Mouse (Mus musculus) ES-E14 (cell line): ENCODE data around the gene Mst1. TPM values are rescaled to one million over a fixed set of nuclear protein-coding genes. Genes with fewer than 3 reads are reported as not detected.

Experiments
- DNase-seq: peaks from one replicate; pipeline ENCODE4 v3.0.0-alpha.2; 2013; ENCODE audit warnings: low read depth, low spot score
- H3K27ac ChIP-seq: 2 replicates; pipeline ENCODE4 v1.5.1; 2012; ENCODE audit warnings: low read depth, mild to moderate bottlenecking, low read length, moderate library complexity, mixed read lengths; ENCODE audit not compliant: poor library complexity, insufficient read depth, severe bottlenecking
- H3K36me3 ChIP-seq: 2 replicates; pipeline ENCODE4 v1.6.1; 2012; ENCODE audit warnings: mild to moderate bottlenecking, low read length, moderate library complexity, mixed read lengths; ENCODE audit not compliant: control insufficient read depth, poor library complexity, insufficient read depth, severe bottlenecking
- H3K4me1 ChIP-seq, 2 experiments: fragments of 150-350 bp in 1 of 2; sonication (generic) in 1 of 2; 2 replicates each; pipeline ENCODE4 v1.6.1; 2012; ENCODE audit warnings: low read length in 2 of 2, mild to moderate bottlenecking in 1 of 2, mixed read lengths in 1 of 2; ENCODE audit not compliant: control insufficient read depth in 2 of 2, insufficient read depth in 2 of 2, poor library complexity in 1 of 2
- H3K4me3 ChIP-seq, 2 experiments: fragments of 150-350 bp in 1 of 2; sonication (generic) in 1 of 2; 2 replicates each; pipeline ENCODE4 v1.5.1; 2012; ENCODE audit warnings: low read length in 2 of 2, low read depth in 1 of 2, mild to moderate bottlenecking in 1 of 2, mixed read lengths in 1 of 2; ENCODE audit not compliant: insufficient read depth in 1 of 2, poor library complexity in 1 of 2, severe bottlenecking in 1 of 2
- H3K9ac ChIP-seq: 2 replicates; pipeline ENCODE4 v1.6.1; 2012; ENCODE audit warnings: low read depth, mild to moderate bottlenecking, low read length, mixed read lengths; ENCODE audit not compliant: poor library complexity, insufficient read depth, severe bottlenecking
- H3K9me3 ChIP-seq: fragments of 150-350 bp; sonication (generic); 2 replicates; pipeline ENCODE4 v1.6.1; 2012; ENCODE audit warnings: low read depth, mild to moderate bottlenecking, low read length; ENCODE audit not compliant: control insufficient read depth, insufficient read depth
- CHD2 ChIP-seq: IDR thresholded peaks from 2 replicates; pipeline ENCODE4 v1.6.1; 2014; ENCODE audit warnings: mild to moderate bottlenecking, low read depth, low read length, inconsistent platforms
- HCFC1 ChIP-seq: IDR thresholded peaks from 2 replicates; pipeline ENCODE4 v1.6.1; 2012; ENCODE audit warnings: low read length, inconsistent platforms, borderline replicate concordance; ENCODE audit not compliant: insufficient read depth
- MAFK ChIP-seq: IDR thresholded peaks from 2 replicates; pipeline ENCODE4 v1.6.1; 2014; ENCODE audit warnings: mild to moderate bottlenecking, low read depth, low read length, inconsistent platforms; ENCODE audit not compliant: insufficient read depth
- ZC3H11A ChIP-seq: IDR thresholded peaks from 2 replicates; pipeline ENCODE4 v1.6.1; 2012; ENCODE audit warnings: low read depth, mild to moderate bottlenecking, inconsistent platforms, low read length, borderline replicate concordance
- ZNF384 ChIP-seq: IDR thresholded peaks from 2 replicates; pipeline ENCODE4 v1.6.1; 2012; ENCODE audit warnings: low read depth, low read length, inconsistent platforms
- in situ Hi-C, 2 experiments: fragments of 600-800 bp; cut with MboI; formaldehyde crosslinking; loops; one replicate each; pipeline ENCODE4 v1.15.1; 2025; ENCODE audit warnings: low sequenced_read_pairs in 2 of 2, inconsistent platforms in 1 of 2; ENCODE audit not compliant: unreplicated experiment in 2 of 2
- total RNA-seq: library from RNA; depleted of rRNA; stranded (reverse); fragments of 300-350 nt; gene quantifications from 2 replicates; pipeline ENCODE4 v1.2.3, GENCODE M21; 2012

Mst1 gene
- total RNA-seq, 1 experiment: 2.9 TPM

- Histone ChIP-seq H3K9me3 (no peaks in the 10 kb centered on the region), H3K4me3 (peak overlapping the region in 1 of 2 experiments; percentile 99; a peak in 2 of 4 replicates), H3K27ac (no peak overlapping the region), H3K4me1 (peaks cover 0 to 17% of the 10 kb centered on the region in 2 experiments; a peak in 2 of 4 replicates), H3K36me3 (peaks cover 19% of the 10 kb centered on the region; the same call in 1 of the 2 replicates), H3K9ac (no peak overlapping the region)
- TF ChIP-seq ZC3H11A (peak; percentile 47; the same call in 1 of the 2 replicates), ZNF384 (no peak)
- in situ Hi-C loops: loop anchor here in 1 of 2 experiments (5.0 kb wide), 1 partner anchor 97 kb away; the partner anchor contains the start of gene Bsn
- DNase-seq: no peak
Measured at GRCm38 (mm10) chr9:108095518-108095917, 15.3 kb downstream of the Mst1 start.

GRCm38 (mm10) chr9:108095949-108096712, 15.9 kb downstream of the Mst1 start:
- H3K27ac ChIP-seq: no peak overlapping the region
- no peak for DNase-seq
- H3K36me3 ChIP-seq: peaks cover 16% of the 10 kb centered on the region; the same call in 1 of the 2 replicates
- no peaks in the 10 kb centered on the region for H3K9me3 ChIP-seq
- H3K9ac ChIP-seq: no peak overlapping the region
- peaks cover 0 to 17% of the 10 kb centered on the region in 2 experiments; a peak in 2 of 4 replicates for H3K4me1 ChIP-seq
- no peak overlapping the region for H3K4me3 ChIP-seq
- in situ Hi-C loops: loop anchor here in 1 of 2 experiments (5.0 kb wide), 1 partner anchor 96 kb away; the partner anchor contains the start of gene Bsn
- TF ChIP-seq HCFC1 (no peak), ZC3H11A (no peak), CHD2 (no peak), ZNF384 (no peak), MAFK (no peak)

GRCm38 (mm10) chr9:108099619-108100018, 19.4 kb downstream of the Mst1 start:
- Histone ChIP-seq H3K9me3 (no peaks in the 10 kb centered on the region), H3K4me3 (no peak overlapping the region), H3K4me1 (peaks cover 0 to 12% of the 10 kb centered on the region in 2 experiments; a peak in 2 of 4 replicates), H3K27ac (no peak overlapping the region), H3K9ac (no peak overlapping the region; the same call in 1 of the 2 replicates), H3K36me3 (no peaks in the 10 kb centered on the region)
- in situ Hi-C loops: loop anchor here in 1 of 2 experiments (5.0 kb wide), 1 partner anchor 93 kb away; the partner anchor contains the start of gene Bsn
- DNase-seq: no peak
- TF ChIP-seq MAFK (no peak), ZNF384 (no peak), HCFC1 (no peak), ZC3H11A (no peak), CHD2 (no peak)

GRCm38 (mm10) chr9:108104766-108105548, 24.7 kb downstream of the Mst1 start:
- peak overlapping the region; percentile 9 to 53 for H3K4me3 ChIP-seq
- no peak for DNase-seq
- in situ Hi-C loops: no loop called here
- H3K9ac ChIP-seq: peak overlapping the region; percentile 37
- peaks cover 0 to 11% of the 10 kb centered on the region in 2 experiments; a peak in 1 of 4 replicates for H3K4me1 ChIP-seq
- no peak for TF ChIP-seq HCFC1
- no peak for TF ChIP-seq CHD2
- no peak for TF ChIP-seq ZC3H11A
- TF ChIP-seq ZNF384: no peak
- no peak for TF ChIP-seq MAFK
- H3K36me3 ChIP-seq: no peaks in the 10 kb centered on the region
- no peak overlapping the region for H3K27ac ChIP-seq
- no peaks in the 10 kb centered on the region for H3K9me3 ChIP-seq
